Mouse (Mus musculus): ENCODE measurements around the gene Pcmt1.

DNA sequence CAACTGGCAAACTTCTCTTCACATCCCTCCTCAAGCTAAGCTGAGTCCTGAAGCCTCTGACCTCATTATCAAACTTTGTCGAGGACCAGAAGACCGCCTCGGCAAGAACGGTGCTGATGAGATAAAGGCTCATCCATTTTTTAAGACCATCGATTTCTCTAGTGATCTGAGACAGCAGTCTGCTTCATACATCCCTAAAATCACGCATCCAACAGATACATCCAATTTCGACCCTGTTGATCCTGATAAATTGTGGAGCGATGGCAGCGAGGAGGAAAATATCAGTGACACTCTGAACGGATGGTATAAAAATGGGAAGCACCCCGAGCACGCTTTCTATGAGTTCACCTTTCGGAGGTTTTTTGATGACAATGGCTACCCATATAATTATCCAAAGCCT is 31.6 kb upstream of the Pcmt1 start:
- no peak for TF ChIP-seq GATA1 (IDR thresholded peaks at IDR 0.05; ENCODE audit: low read length)
- TF ChIP-seq TAL1 (IDR thresholded peaks at IDR 0.05; ENCODE audit: low read length) = no peak

Data from erythroblast, embryonic 14.5 days (primary cell).